Mouse (Mus musculus): Measurements from ENCODE around the gene Nono. TPM values are rescaled to one million over a fixed set of nuclear protein-coding genes. Genes with fewer than 3 reads are reported as not detected.

Gene Nono
- 335 and 336 TPM in 2 replicates for polyA plus RNA-seq (2015; fragmentation: Nextera tagmentation; extraction: Ambion mirVana)

DNA sequence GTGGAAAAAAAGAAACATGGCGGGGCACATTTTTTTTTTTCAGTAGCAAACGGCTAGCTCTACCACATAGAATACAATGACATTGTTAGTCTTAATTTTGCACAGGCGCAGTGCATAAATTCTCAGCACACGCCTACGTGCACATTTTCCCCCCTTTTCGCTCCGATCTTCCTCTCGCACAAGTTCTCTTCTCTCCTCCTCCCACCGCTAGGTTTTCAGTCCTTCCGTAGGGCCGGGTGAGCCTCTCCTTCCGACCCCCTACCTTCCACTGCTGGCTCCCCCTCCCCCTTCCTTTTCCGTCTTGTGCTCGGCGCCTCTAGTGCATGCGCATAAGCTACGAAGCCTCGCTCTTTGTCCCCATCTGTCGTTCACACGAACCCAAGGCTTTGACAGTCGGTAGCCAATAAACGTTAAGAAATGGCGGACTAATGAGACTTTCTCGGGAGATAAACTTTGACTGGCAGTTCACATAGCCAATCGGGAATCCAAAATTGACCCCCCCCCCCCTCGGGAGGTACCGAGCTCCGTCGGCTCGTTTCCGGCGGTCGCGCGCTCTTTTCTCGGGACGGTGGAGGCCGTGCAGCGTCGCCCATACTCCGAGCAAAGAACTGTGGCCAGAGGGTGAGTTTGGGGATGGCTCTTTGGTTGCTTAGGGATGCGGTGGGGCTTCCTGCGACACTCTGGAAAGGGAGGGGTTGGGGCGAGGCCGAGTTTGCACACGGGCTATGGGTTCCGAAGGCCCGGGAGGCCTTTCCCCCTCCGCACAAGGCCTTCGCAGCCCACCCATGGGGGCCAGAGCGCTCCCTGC is at the start of gene Nono:
Gene Nono (plus strand): TSS at position 177 of the 808 bp plus-strand sequence.
- ATAC-seq (replicated peaks): peak; percentile 97
- peak within 1 kb of the TSS; percentile 69 for H3K4me3 ChIP-seq
- no peaks in the 10 kb centered on the region; the same call in 1 of the 2 replicates for H3K36me3 ChIP-seq (replicated peaks)
- no peaks in the 10 kb centered on the region for H3K27me3 ChIP-seq (replicated peaks)
- H3K9me3 ChIP-seq: no peaks in the 10 kb centered on the region
- H3K9ac ChIP-seq: peak within 1 kb of the TSS; percentile 63
- H3K4me2 ChIP-seq: peak within 1 kb of the TSS; percentile 45
- peak within 1 kb of the TSS; percentile 92 for H3K27ac ChIP-seq
- 23% methylated on average over 50 of the region's 51 CpGs for WGBS
- peaks cover 20% of the 10 kb centered on the region for H3K4me1 ChIP-seq

DNA sequence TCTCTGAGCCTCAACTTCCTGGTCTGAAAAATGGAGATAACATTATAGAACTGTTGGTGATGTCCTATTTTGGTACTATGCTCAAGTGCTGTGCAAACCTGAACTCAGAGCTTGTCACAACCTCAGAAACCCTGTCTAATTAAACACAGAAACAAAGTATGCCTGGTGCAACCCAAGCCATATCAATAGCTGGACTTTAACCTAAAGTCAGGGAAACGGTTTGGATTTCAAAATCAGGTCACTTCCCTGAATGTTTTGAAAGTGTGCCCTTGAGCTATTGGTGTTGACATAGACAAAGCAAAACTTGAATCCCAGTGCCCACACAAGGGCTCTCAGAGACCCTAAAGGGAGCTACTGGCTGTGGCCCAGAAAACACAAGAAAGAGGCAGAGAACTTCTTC is 49.4 kb upstream of the Nono start:
- no peak overlapping the region for H3K9ac ChIP-seq
- peaks cover 5% of the 10 kb centered on the region for H3K27me3 ChIP-seq (replicated peaks)
- peaks cover 11% of the 10 kb centered on the region for H3K4me1 ChIP-seq
- no peak overlapping the region for H3K4me3 ChIP-seq
- no peak overlapping the region for H3K4me2 ChIP-seq
- H3K9me3 ChIP-seq: no peaks in the 10 kb centered on the region
- no peak overlapping the region for H3K27ac ChIP-seq
- 84% methylated on average over 1 of the region's 1 CpGs for WGBS
- ATAC-seq (replicated peaks): no peak
- no peaks in the 10 kb centered on the region for H3K36me3 ChIP-seq (replicated peaks)

DNA sequence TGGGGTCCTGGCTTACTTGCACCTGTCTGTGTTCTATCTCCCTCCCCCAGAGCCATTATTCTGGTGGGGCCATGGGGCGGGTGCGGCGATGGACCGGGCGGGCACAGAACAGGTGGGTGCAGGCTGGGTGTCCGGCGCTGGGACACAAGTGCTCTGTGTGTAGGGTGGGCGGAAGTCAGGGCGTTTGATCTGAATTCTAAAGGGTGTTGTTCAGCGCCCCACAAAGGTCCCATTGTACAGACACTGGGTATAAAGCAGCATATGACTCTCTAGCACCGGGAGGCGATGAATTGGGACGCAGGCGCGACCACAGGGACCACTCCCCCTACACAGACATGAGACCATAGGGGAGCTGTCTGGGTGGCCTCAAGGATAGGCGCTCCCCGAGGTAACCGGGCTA is 45.7 kb upstream of the Nono start:
- Histone ChIP-seq H3K4me2 (no peak overlapping the region), H3K4me3 (no peak overlapping the region), H3K4me1 (peaks cover 15% of the 10 kb centered on the region), H3K36me3 (replicated peaks) (no peaks in the 10 kb centered on the region), H3K27ac (no peak overlapping the region), H3K27me3 (replicated peaks) (peaks cover 5% of the 10 kb centered on the region), H3K9me3 (no peaks in the 10 kb centered on the region), H3K9ac (no peak overlapping the region)
- ATAC-seq (replicated peaks): no peak; the same call in 1 of the 2 replicates
- 32% methylated on average over 18 of the region's 18 CpGs for WGBS

DNA sequence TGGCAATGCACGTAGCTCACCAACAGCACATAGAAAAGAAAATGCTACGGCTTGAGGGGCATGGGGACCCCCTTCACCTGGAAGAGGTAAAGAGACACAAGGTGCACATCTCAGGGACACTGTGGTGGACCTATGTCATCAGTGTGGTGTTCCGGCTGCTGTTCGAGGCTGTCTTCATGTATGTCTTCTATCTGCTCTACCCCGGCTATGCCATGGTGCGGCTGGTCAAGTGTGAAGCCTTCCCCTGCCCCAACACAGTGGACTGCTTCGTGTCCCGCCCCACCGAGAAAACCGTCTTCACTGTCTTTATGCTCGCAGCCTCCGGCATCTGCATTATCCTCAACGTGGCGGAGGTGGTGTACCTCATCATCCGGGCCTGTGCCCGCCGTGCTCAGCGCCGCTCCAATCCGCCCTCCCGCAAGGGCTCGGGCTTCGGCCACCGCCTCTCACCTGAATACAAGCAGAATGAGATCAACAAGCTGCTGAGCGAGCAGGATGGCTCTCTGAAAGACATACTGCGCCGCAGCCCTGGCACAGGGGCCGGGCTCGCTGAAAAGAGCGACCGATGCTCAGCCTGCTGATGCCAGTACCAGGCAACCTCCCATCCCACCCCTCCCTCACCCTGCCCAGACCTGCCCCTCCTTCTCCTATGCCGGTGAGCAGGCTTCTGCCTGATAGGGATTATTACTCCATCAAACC is 44.5 kb upstream of the Nono start:
- Histone ChIP-seq H3K36me3 (replicated peaks) (no peaks in the 10 kb centered on the region), H3K4me3 (peak overlapping the region; percentile 25), H3K27me3 (replicated peaks) (peaks cover 5% of the 10 kb centered on the region), H3K9me3 (no peaks in the 10 kb centered on the region), H3K9ac (peak overlapping the region; percentile 12), H3K4me2 (peak overlapping the region; percentile 53), H3K4me1 (peaks cover 15% of the 10 kb centered on the region), H3K27ac (peak overlapping the region; percentile 27; the same call in 1 of the 2 replicates)
- peak; percentile 83 for ATAC-seq (replicated peaks)
- 31% methylated on average over 32 of the region's 32 CpGs for WGBS

DNA sequence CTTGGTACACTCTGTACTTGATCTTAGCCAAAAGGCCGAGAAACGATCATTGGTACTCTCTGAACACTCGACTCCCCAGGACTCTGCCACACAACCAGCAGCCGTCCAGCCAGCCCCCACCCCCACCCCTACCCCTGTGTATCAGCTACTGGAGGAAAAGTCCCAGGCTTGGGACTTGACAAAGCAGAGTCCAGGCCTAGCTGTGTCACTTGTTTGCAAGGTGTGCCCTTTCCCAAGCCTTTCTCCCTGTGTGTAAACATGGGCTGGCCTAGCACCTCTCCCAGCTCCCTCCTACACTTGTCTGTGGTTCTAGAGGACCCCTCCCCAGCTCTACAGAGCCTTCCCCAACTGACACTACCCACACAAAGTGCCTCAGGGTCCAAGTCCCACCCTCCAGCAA is 42.9 kb upstream of the Nono start:
- Histone ChIP-seq H3K27me3 (replicated peaks) (peaks cover 5% of the 10 kb centered on the region), H3K4me1 (peaks cover 15% of the 10 kb centered on the region)
- no peak for ATAC-seq (replicated peaks)

DNA sequence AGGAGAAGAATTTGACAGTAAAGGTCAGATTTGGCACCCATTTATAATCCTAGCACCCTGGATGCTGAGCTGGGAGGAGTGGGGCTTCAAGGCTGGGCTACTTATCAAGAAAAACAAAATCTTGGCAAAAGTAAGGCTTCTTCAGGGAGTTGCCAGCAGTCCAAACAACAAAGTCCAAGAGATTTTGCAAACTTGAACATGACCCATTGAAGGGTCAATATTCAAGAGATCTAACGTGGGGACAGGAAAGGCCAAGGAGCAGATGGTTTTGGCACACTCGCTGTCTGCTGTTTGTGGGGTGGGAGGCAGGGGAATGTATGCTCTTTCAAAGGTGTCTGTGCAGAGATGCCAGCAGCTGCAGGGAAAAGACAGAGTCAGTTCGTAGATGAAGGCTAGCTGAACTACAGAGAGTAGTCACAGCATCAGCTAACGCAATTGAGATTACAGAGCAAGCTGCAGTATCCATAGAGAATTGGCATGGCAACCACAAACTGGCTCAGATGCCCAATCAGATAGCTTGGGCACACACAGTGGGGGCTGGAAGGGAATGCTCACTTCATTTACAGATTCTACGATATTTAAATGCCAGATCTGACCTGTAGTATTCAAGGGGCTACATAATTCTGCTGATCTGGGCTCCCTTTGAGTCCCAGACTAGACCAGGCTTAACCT is 40.1 kb upstream of the Nono start:
- H3K9ac ChIP-seq: no peak overlapping the region
- H3K4me1 ChIP-seq: peaks cover 10% of the 10 kb centered on the region; the same call in 1 of the 2 replicates
- H3K4me3 ChIP-seq: no peak overlapping the region
- H3K4me2 ChIP-seq: no peak overlapping the region
- H3K9me3 ChIP-seq: no peaks in the 10 kb centered on the region
- WGBS: 52% methylated on average over 5 of the region's 5 CpGs
- no peak overlapping the region for H3K27ac ChIP-seq
- H3K36me3 ChIP-seq (replicated peaks): no peaks in the 10 kb centered on the region
- peak; percentile 18; the same call in 1 of the 2 replicates for ATAC-seq (replicated peaks)
- H3K27me3 ChIP-seq (replicated peaks): no peaks in the 10 kb centered on the region

More for the DNA sequence above, 42.9 kb upstream of the Nono start:
- H3K36me3 ChIP-seq (replicated peaks): no peaks in the 10 kb centered on the region
- 31% methylated on average over 4 of the region's 4 CpGs for WGBS
- no peak overlapping the region for H3K4me2 ChIP-seq
- H3K4me3 ChIP-seq: no peak overlapping the region
- no peak overlapping the region for H3K27ac ChIP-seq
- H3K9ac ChIP-seq: no peak overlapping the region
- no peaks in the 10 kb centered on the region for H3K9me3 ChIP-seq

DNA sequence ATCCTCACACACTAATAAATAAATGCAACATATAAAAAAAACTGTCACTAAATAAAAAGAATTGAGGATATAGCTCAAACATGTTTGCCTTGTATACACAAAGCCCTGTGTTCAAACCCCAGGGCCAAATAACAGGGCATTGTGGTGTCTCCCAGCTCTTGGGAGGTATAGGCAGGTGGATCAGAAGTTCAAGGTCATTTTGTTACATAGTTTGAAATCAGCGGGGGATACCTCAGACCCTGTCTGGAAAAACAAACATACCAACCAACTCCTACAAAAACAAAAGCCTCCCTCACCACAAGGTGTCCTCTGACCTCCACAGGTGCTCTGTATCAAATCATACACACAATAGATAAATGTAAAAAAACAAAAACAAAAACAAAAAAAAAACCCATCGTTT is 34.8 kb upstream of the Nono start:
- Histone ChIP-seq H3K4me1 (no peaks in the 10 kb centered on the region), H3K9ac (no peak overlapping the region), H3K36me3 (replicated peaks) (no peaks in the 10 kb centered on the region), H3K9me3 (no peaks in the 10 kb centered on the region), H3K4me3 (no peak overlapping the region), H3K27ac (no peak overlapping the region), H3K27me3 (replicated peaks) (peaks cover 13% of the 10 kb centered on the region), H3K4me2 (no peak overlapping the region)
- ATAC-seq (replicated peaks): no peak
- 65% methylated on average over 2 of the region's 2 CpGs for whole genome bisulfite sequencing

DNA sequence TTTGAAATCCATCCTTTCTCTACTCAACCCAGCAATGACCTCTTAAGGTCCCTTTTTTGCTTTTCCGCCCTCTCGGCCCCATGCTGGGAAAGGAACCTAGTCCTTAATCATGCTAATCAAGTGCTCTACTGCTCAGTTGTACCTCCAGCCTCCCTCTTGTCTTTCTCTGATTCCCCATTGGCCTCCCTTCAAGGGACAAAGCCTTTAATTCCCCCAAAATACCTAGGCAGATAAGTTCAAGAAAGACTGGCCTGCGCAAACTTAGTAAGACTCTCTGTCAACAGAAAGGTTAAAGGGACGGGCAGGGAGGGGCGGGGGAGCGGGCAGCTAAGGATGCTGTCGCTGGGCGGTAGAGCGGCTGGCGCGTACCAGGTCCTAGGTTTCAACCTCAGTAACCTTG is 32.7 kb upstream of the Nono start:
- no peaks in the 10 kb centered on the region for H3K4me1 ChIP-seq
- no peak overlapping the region for H3K4me3 ChIP-seq
- no peak for ATAC-seq (replicated peaks)
- no peaks in the 10 kb centered on the region for H3K36me3 ChIP-seq (replicated peaks)
- H3K27ac ChIP-seq: no peak overlapping the region
- H3K27me3 ChIP-seq (replicated peaks): peaks cover 13% of the 10 kb centered on the region
- H3K9ac ChIP-seq: no peak overlapping the region
- no peaks in the 10 kb centered on the region for H3K9me3 ChIP-seq
- WGBS: 28% methylated on average over 11 of the region's 11 CpGs
- no peak overlapping the region for H3K4me2 ChIP-seq

DNA sequence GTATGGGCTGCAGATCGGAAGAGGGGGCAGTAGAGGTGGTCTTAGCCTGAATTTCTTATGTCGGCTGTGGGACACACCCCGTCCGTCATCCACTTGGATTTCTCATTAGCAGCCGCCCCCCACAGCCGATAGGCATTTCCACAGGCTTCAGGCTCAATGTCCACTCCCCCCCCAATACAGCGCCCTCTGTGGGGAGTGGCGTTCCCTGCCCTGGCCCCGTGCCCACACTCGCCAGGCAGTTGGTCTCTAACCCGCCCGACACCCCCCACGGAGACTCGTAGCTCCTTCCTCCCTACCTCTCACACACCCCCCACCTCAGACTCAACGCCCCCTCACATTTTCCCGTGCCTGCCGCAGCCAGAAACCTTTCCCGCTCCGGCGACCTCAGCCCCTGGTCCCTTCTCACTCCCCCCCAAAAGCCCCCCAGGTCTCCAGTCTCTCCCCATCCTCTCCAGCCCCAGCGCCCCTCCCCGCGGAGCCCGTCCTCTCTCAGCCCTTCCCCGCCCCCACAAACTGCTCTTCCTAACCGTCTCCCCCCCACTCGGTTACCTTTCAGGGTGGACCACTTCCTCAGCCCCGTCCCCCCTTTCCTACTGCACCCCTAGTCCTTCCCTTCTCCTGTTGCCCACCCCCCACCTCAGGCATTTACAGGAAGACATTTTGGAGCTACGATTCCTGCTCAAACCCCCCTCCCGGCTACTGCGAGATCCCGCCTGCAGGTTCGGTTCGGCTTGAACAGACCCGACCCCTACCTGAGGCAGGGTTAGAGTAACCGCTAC is 10.0 kb upstream of the Nono start:
- peak overlapping the region; percentile 56 for H3K4me3 ChIP-seq
- H3K9me3 ChIP-seq: no peaks in the 10 kb centered on the region
- no peaks in the 10 kb centered on the region for H3K36me3 ChIP-seq (replicated peaks)
- ATAC-seq (replicated peaks): peak; percentile 41
- H3K4me2 ChIP-seq: peak overlapping the region; percentile 68
- WGBS: 31% methylated on average over 35 of the region's 36 CpGs
- peak overlapping the region; percentile 88 for H3K27ac ChIP-seq
- H3K4me1 ChIP-seq: peaks cover 18% of the 10 kb centered on the region
- peak overlapping the region; percentile 59 for H3K9ac ChIP-seq
- no peaks in the 10 kb centered on the region for H3K27me3 ChIP-seq (replicated peaks)

DNA sequence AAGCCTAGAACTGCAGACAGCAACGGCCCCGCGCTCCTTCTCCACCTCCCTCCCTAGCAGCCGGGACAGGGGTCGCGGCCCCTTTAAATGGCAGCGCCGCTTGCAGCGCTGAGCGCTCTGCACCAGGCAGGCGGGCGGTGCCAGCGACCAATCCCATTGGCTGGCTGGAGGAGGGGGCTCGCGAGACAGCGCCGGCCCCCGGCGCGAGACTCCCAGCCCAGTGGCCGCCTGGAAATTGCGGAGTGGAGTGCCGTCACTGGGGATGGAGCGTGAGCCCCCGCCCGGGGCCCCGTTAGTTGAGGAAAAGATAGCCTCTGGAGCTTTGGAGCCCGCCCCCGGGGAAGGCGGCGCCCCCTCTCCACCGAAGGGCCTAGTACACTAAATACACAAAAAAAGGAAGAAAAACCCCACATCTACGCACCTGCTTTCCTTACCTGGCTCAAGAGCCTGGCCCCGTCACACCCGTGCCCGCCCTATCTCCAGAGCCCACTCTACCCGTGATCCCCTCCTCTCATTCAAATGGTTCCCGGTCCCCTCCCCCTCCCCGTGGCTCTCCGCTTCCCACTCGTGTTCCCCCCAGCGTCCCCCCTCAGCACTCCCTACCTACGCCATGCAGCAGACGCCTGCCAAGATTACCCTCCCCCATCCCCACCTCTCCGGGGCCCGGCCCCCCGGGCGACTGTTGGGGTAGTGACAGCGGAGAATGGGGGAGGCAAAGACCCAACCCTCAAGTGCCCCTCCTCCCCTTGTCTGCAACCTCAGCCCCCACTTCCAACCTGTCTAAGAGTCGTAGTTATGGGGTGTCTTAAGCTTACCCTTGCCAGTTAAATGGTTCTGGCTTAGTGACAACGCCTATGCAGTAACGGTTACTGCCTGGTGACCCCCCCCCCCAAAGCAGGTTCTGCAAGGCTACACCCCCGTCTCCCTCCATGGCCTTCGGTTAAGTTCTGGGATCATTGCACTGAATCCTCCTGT is 9.1 kb upstream of the Nono start:
- no peaks in the 10 kb centered on the region for H3K9me3 ChIP-seq
- ATAC-seq (replicated peaks): peak; percentile 97
- peak overlapping the region; percentile 56 for H3K4me3 ChIP-seq
- H3K9ac ChIP-seq: peak overlapping the region; percentile 59
- H3K36me3 ChIP-seq (replicated peaks): no peaks in the 10 kb centered on the region
- H3K27me3 ChIP-seq (replicated peaks): no peaks in the 10 kb centered on the region
- peak overlapping the region; percentile 88 for H3K27ac ChIP-seq
- H3K4me2 ChIP-seq: peak overlapping the region; percentile 68
- 24% methylated on average over 42 of the region's 54 CpGs for WGBS
- peaks cover 18% of the 10 kb centered on the region for H3K4me1 ChIP-seq

DNA sequence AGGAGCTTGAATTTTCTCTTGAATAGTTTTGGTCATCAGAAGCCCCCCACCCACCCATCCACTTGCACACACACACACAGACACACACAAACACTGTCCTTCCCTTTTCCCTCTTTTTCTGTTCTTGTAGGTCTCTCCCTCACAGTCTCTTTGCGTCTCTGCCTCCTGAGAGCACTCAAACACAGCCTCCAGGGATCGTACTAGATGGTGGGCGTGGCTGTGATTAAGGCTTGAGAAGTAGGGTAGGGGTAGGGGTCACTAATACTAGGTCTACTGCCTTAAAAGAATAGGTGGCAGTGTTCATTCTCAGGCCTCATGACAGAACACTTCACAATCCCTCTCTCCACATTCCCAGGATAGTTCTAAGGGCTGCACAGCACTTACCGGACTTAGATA is 8.4 kb upstream of the Nono start, which contains the start of gene Zmym3:
Gene Zmym3 (minus strand): TSS at position 150 of the 396 bp plus-strand sequence.
- Histone ChIP-seq H3K9ac (peak within 1 kb of the TSS; percentile 42), H3K27ac (peak within 1 kb of the TSS; percentile 88), H3K4me3 (peak within 1 kb of the TSS; percentile 56), H3K36me3 (replicated peaks) (no peaks in the 10 kb centered on the region), H3K9me3 (no peaks in the 10 kb centered on the region), H3K27me3 (replicated peaks) (no peaks in the 10 kb centered on the region), H3K4me1 (peaks cover 18% of the 10 kb centered on the region), H3K4me2 (peak within 1 kb of the TSS; percentile 68)
- no peak for ATAC-seq (replicated peaks)
- 20% methylated on average over 4 of the region's 4 CpGs for WGBS
